Mouse (Mus musculus) heart, embryonic 11.5 days (tissue): Measurements from ENCODE around the gene Mif4gd. TPM values are rescaled to one million over a fixed set of nuclear protein-coding genes. Genes with fewer than 3 reads are reported as not detected.

Source experiments
- ATAC-seq: fragments of 200-750 bp; cut with Nextera tagmentation; replicated peaks from 2 replicates; pipeline ENCODE4 v1.8.0; 2017; ENCODE audit warnings: moderate library complexity; ENCODE audit not compliant: insufficient number of reproducible peaks, low FRiP score, low TSS enrichment
- H3K27ac ChIP-seq: fragments of 300-500 bp; sonication (generic); 2 replicates; pipeline ENCODE4 v1.5.1; 2014; ENCODE audit warnings: mild to moderate bottlenecking, low read depth, low read length
- H3K27me3 ChIP-seq: fragments of 300-500 bp; sonication (generic); 2 replicates; pipeline ENCODE4 v1.6.1; 2014; ENCODE audit warnings: mild to moderate bottlenecking, low read length, mixed read lengths; ENCODE audit not compliant: control insufficient read depth, insufficient read depth
- H3K36me3 ChIP-seq: fragments of 300-500 bp; sonication (generic); 2 replicates; pipeline ENCODE4 v1.6.1; 2014; ENCODE audit warnings: mild to moderate bottlenecking, low read length, moderate library complexity, mixed read lengths; ENCODE audit not compliant: control insufficient read depth, insufficient read depth
- H3K4me1 ChIP-seq: fragments of 300-500 bp; sonication (generic); 2 replicates; pipeline ENCODE4 v1.6.1; 2014; ENCODE audit warnings: low read length; ENCODE audit not compliant: control insufficient read depth, insufficient read depth
- H3K4me2 ChIP-seq: fragments of 300-500 bp; sonication (generic); 2 replicates; pipeline ENCODE4 v1.6.1; 2014; ENCODE audit warnings: mild to moderate bottlenecking, moderate library complexity
- H3K4me3 ChIP-seq: fragments of 300-500 bp; sonication (generic); 2 replicates; pipeline ENCODE4 v1.5.1; 2014; ENCODE audit warnings: low read depth, low read length
- H3K9ac ChIP-seq: fragments of 300-500 bp; sonication (generic); 2 replicates; pipeline ENCODE4 v1.6.1; 2014; ENCODE audit warnings: mild to moderate bottlenecking, low read depth, low read length, moderate library complexity
- H3K9me3 ChIP-seq: fragments of 300-500 bp; sonication (generic); replicated peaks from 2 replicates; pipeline ENCODE4 v1.6.1; 2016; ENCODE audit warnings: low read length; ENCODE audit not compliant: control insufficient read depth
- WGBS: fragments of 180-500 bp; shearing (Covaris S2); extraction: QIAGEN DNeasy Blood & Tissue Kit; methylation state at CpG from one replicate; pipeline ENCODE4 v1.1.7; 2014; ENCODE audit not compliant: insufficient replicate concordance; 5-methylcytosine and 5-hydroxymethylcytosine counted together
- polyA plus RNA-seq: library from polyadenylated mRNA; unstranded; fragments of >200 nt; fragmentation: Nextera tagmentation; extraction: Ambion mirVana; gene quantifications from 2 replicates; pipeline ENCODE4 v1.2.1, GENCODE M21; 2014

Gene Mif4gd
- polyA plus RNA-seq, 1 experiment from 2014 or later: 22.7 TPM

- no peak for ATAC-seq
- Histone ChIP-seq H3K4me2 (no peak overlapping the region), H3K4me1 (no peaks in the 10 kb centered on the region), H3K9ac (no peak overlapping the region), H3K27me3 (no peaks in the 10 kb centered on the region), H3K4me3 (no peak overlapping the region), H3K27ac (no peak overlapping the region), H3K9me3 (no peaks in the 10 kb centered on the region), H3K36me3 (peaks cover 67% of the 10 kb centered on the region)
- WGBS: 94% methylated on average over 7 of the region's 7 CpGs
Measured at GRCm38 (mm10) chr11:115585573-115586100, 27.1 kb downstream of the Mif4gd start.

DNA sequence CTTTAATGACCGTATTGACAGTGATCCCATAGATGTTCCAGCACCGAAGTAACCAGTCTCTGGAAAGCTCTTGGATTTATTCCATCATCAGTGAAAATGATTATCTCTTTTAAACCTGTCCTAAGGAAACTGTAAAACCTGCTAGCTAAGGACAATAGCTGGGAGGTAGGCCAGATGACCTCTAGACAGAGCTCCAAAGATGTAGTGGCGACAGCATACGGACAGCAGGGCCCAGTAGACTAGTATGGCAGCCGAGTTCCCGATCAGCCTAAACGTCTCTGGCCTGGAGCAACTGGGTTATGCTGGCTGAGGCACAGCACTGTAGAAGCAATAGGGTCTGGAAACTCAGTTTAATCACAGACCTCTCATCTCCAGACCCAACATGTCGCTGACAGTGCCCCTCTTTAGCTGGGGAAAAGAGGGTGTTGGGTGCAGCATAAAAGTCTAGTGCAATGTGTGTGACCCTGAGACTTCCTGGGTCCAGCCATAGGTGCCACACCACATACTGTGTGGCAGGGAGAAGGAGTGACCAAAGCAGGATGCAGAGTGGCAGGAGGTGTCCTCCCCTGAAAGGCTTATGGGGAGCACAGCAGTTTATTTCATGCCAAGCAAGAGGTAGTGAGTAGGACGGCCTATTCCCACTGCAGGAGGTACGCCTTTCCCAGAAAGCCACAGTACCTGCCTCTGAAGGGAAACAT lies 28.2 kb downstream of the Mif4gd start:
- H3K27ac ChIP-seq: no peak overlapping the region
- 83% methylated on average over 10 of the region's 10 CpGs for WGBS

DNA sequence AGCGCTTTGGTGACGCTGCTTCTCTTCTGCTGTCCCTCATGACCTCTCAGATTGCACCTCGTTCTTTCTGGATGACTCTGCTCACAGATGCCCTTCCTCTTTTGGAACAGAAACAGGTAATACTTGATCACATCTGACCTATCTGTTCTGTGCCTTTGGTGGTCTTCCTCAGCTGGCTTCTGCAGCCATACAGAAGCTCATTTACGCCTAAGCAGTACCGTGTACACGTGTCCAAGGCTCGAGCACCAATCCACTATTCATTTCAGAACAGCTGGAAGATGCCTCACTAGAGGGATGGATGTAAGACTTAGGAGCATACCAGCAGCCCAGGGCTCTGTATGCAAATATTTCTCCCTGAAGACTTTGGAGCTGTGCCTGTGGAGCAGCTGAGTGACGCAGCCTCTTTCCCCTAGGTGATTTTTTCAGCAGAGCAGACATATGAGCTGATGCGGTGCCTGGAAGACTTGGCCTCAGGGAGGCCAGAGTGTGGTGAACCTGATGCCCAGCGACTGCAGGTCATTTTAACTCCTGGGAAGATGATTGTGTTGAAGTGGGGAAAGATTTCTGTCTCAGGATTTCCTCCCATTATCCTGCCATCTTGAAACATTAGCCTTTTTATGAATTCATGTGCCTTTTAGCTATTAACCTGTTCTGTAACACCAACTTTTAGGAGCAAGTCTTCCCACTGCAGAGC lies 29.7 kb downstream of the Mif4gd start:
- no peaks in the 10 kb centered on the region for H3K9me3 ChIP-seq
- ATAC-seq: no peak
- no peak overlapping the region for H3K4me3 ChIP-seq
- H3K4me1 ChIP-seq: no peaks in the 10 kb centered on the region
- H3K9ac ChIP-seq: no peak overlapping the region
- H3K36me3 ChIP-seq: peaks cover 57% of the 10 kb centered on the region
- H3K4me2 ChIP-seq: no peak overlapping the region
- no peak overlapping the region for H3K27ac ChIP-seq
- H3K27me3 ChIP-seq: no peaks in the 10 kb centered on the region
- 81% methylated on average over 10 of the region's 10 CpGs for WGBS

More for the DNA sequence above, 28.2 kb downstream of the Mif4gd start:
- no peaks in the 10 kb centered on the region for H3K4me1 ChIP-seq
- H3K27me3 ChIP-seq: no peaks in the 10 kb centered on the region
- H3K4me2 ChIP-seq: no peak overlapping the region
- H3K9me3 ChIP-seq: no peaks in the 10 kb centered on the region
- peaks cover 59% of the 10 kb centered on the region for H3K36me3 ChIP-seq
- no peak overlapping the region for H3K4me3 ChIP-seq
- ATAC-seq: no peak
- no peak overlapping the region for H3K9ac ChIP-seq

DNA sequence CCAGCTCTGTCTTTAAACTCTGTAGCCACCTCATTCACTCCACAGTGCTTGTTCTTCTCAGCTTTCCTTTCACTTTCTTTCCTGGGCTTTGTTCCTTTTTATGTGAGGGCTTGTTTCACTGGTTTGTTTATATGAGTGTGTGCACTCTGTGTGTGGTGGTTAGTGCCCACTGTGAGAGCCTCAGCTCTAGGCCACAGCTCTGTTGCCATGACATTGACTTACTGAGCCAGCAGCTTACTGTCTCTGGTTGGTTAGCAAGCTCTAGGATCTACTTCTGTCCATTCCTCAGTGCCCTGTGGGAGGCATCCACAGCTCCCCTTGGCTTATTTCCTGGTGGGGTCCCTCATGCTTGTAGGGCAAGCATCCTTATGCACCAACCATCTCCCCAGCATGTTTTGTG lies 33.7 kb downstream of the Mif4gd start:
- Histone ChIP-seq H3K27me3 (no peaks in the 10 kb centered on the region), H3K36me3 (peaks cover 35% of the 10 kb centered on the region)

GRCm38 (mm10) chr11:115564961-115565360 lies 47.8 kb downstream of the Mif4gd start:
- Histone ChIP-seq H3K27ac (no peak overlapping the region), H3K4me3 (peak overlapping the region; percentile 86), H3K27me3 (no peaks in the 10 kb centered on the region), H3K4me1 (peaks cover 9% of the 10 kb centered on the region), H3K9me3 (no peaks in the 10 kb centered on the region), H3K9ac (peak overlapping the region; percentile 91), H3K36me3 (peaks cover 18% of the 10 kb centered on the region), H3K4me2 (peak overlapping the region; percentile 85)
- no peak for ATAC-seq
- WGBS: 15% methylated on average over 7 of the region's 7 CpGs

More for the DNA sequence above, 33.7 kb downstream of the Mif4gd start:
- Histone ChIP-seq H3K4me3 (no peak overlapping the region), H3K4me1 (no peaks in the 10 kb centered on the region), H3K9me3 (no peaks in the 10 kb centered on the region), H3K4me2 (no peak overlapping the region), H3K9ac (no peak overlapping the region), H3K27ac (no peak overlapping the region)
- ATAC-seq: no peak

GRCm38 (mm10) chr11:115564064-115564809 lies 48.5 kb downstream of the Mif4gd start, which contains the start of gene Nup85:
Gene Nup85 (plus strand): TSS chr11:115564434.
- H3K4me3 ChIP-seq: peak within 1 kb of the TSS; percentile 86
- peak; percentile 91 for ATAC-seq
- H3K4me2 ChIP-seq: peak within 1 kb of the TSS; percentile 85
- no peaks in the 10 kb centered on the region for H3K9me3 ChIP-seq
- H3K27ac ChIP-seq: peak within 1 kb of the TSS; percentile 84
- H3K9ac ChIP-seq: peak within 1 kb of the TSS; percentile 91
- no peaks in the 10 kb centered on the region for H3K27me3 ChIP-seq
- peaks cover 12% of the 10 kb centered on the region; the same call in 1 of the 2 replicates for H3K36me3 ChIP-seq
- under 1% methylated on average over 42 of the region's 42 CpGs for WGBS
- H3K4me1 ChIP-seq: peaks cover 9% of the 10 kb centered on the region

GRCm38 (mm10) chr11:115563406-115563805 lies 49.4 kb downstream of the Mif4gd start:
- no peak for ATAC-seq
- Histone ChIP-seq H3K4me3 (peak overlapping the region; percentile 86), H3K9ac (peak overlapping the region; percentile 91), H3K4me1 (peaks cover 9% of the 10 kb centered on the region), H3K9me3 (no peaks in the 10 kb centered on the region), H3K27me3 (no peaks in the 10 kb centered on the region), H3K36me3 (0 out of 2 replicates have a peak, but pooled peaks cover 6% of the 10 kb centered on the region), H3K27ac (peak overlapping the region; percentile 84), H3K4me2 (peak overlapping the region; percentile 85)
- WGBS: 37% methylated on average over 4 of the region's 4 CpGs
